Mouse (Mus musculus): ENCODE results near the gene Dpp6. TPM values are rescaled to one million over a fixed set of nuclear protein-coding genes. Genes with fewer than 3 reads are reported as not detected.
A peak's percentile ranks its signal among the peaks of the same experiment; 100 is the strongest.

The Dpp6 gene
- 0.22 and 0.58 TPM in 2 replicates for polyA plus RNA-seq (2014; fragmentation: Nextera tagmentation; extraction: Ambion mirVana)

GRCm38 (mm10) chr5:26816975-26817941 is at the start of gene Dpp6:
Gene Dpp6 (plus strand): TSS chr5:26817203.
- Histone ChIP-seq H3K27me3 (ENCODE audit: insufficient read depth, low read length) (peaks cover 22% of the 10 kb centered on the region), H3K9me3 (ENCODE audit: low read depth, low read length) (no peaks in the 10 kb centered on the region), H3K9ac (no peak within 1 kb of the TSS), H3K4me1 (ENCODE audit: insufficient read depth) (no peaks in the 10 kb centered on the region), H3K4me3 (ENCODE audit: low read depth, low read length) (0 out of 2 replicates have a peak within 1 kb of the TSS, but pooled peaks have one; percentile 6), H3K4me2 (peak within 1 kb of the TSS; percentile 50), H3K36me3 (ENCODE audit: insufficient read depth) (no peaks in the 10 kb centered on the region), H3K27ac (ENCODE audit: low read depth) (no peak within 1 kb of the TSS)
- TF ChIP-seq CTCF (IDR thresholded peaks at IDR 0.05; ENCODE audit: low read depth): no peak
- ATAC-seq (ENCODE audit: insufficient read depth): no peak
- 3% methylated on average over 48 of the region's 48 CpGs for WGBS
- peak; percentile 29 for DNase-seq

GRCm38 (mm10) chr5:26783955-26784354 is 33.0 kb upstream of the Dpp6 start:
- Histone ChIP-seq H3K9me3 (ENCODE audit: low read depth, low read length) (no peaks in the 10 kb centered on the region), H3K9ac (no peak overlapping the region), H3K4me1 (ENCODE audit: insufficient read depth) (no peaks in the 10 kb centered on the region), H3K27ac (ENCODE audit: low read depth) (no peak overlapping the region), H3K4me2 (no peak overlapping the region), H3K36me3 (ENCODE audit: insufficient read depth) (no peaks in the 10 kb centered on the region), H3K4me3 (ENCODE audit: low read depth, low read length) (no peak overlapping the region), H3K27me3 (ENCODE audit: insufficient read depth, low read length) (no peaks in the 10 kb centered on the region)
- TF ChIP-seq CTCF (IDR thresholded peaks at IDR 0.05; ENCODE audit: low read depth): no peak
- WGBS: 78% methylated on average over 3 of the region's 3 CpGs
- DNase-seq (no peak), ATAC-seq (ENCODE audit: insufficient read depth) (no peak)

GRCm38 (mm10) chr5:26795524-26795923 is 21.5 kb upstream of the Dpp6 start:
- no peak overlapping the region for H3K9ac ChIP-seq
- no peaks in the 10 kb centered on the region for H3K4me1 ChIP-seq (ENCODE audit: insufficient read depth)
- no peaks in the 10 kb centered on the region for H3K27me3 ChIP-seq (ENCODE audit: insufficient read depth, low read length)
- no peak overlapping the region for H3K27ac ChIP-seq (ENCODE audit: low read depth)
- TF ChIP-seq CTCF (IDR thresholded peaks at IDR 0.05; ENCODE audit: low read depth): no peak
- H3K4me2 ChIP-seq: no peak overlapping the region
- H3K9me3 ChIP-seq (ENCODE audit: low read depth, low read length): no peaks in the 10 kb centered on the region
- DNase-seq (no peak), ATAC-seq (ENCODE audit: insufficient read depth) (no peak)
- WGBS: 91% methylated on average over 2 of the region's 2 CpGs
- H3K4me3 ChIP-seq (ENCODE audit: low read depth, low read length): no peak overlapping the region
- no peaks in the 10 kb centered on the region for H3K36me3 ChIP-seq (ENCODE audit: insufficient read depth)

- no peaks in the 10 kb centered on the region for H3K9me3 ChIP-seq (ENCODE audit: low read depth, low read length)
- H3K27ac ChIP-seq (ENCODE audit: low read depth): no peak overlapping the region
- H3K4me3 ChIP-seq (ENCODE audit: low read depth, low read length): no peak overlapping the region
- H3K9ac ChIP-seq: no peak overlapping the region
- DNase-seq (no peak), ATAC-seq (ENCODE audit: insufficient read depth) (no peak)
- no peak overlapping the region for H3K4me2 ChIP-seq
- WGBS: 78% methylated on average over 1 of the region's 1 CpGs
- H3K36me3 ChIP-seq (ENCODE audit: insufficient read depth): no peaks in the 10 kb centered on the region
- no peaks in the 10 kb centered on the region for H3K4me1 ChIP-seq (ENCODE audit: insufficient read depth)
- no peaks in the 10 kb centered on the region for H3K27me3 ChIP-seq (ENCODE audit: insufficient read depth, low read length)
- no peak for TF ChIP-seq CTCF (IDR thresholded peaks at IDR 0.05; ENCODE audit: low read depth)
Observed at GRCm38 (mm10) chr5:26835972-26836371, 19.0 kb downstream of the Dpp6 start.

GRCm38 (mm10) chr5:26841151-26841550 is 24.1 kb downstream of the Dpp6 start:
- Histone ChIP-seq H3K9me3 (ENCODE audit: low read depth, low read length) (no peaks in the 10 kb centered on the region), H3K9ac (no peak overlapping the region), H3K4me3 (ENCODE audit: low read depth, low read length) (no peak overlapping the region), H3K27ac (ENCODE audit: low read depth) (no peak overlapping the region), H3K4me1 (ENCODE audit: insufficient read depth) (no peaks in the 10 kb centered on the region), H3K4me2 (no peak overlapping the region), H3K27me3 (ENCODE audit: insufficient read depth, low read length) (no peaks in the 10 kb centered on the region), H3K36me3 (ENCODE audit: insufficient read depth) (no peaks in the 10 kb centered on the region)
- 28% methylated on average over 4 of the region's 4 CpGs for WGBS
- no peak for ATAC-seq (ENCODE audit: insufficient read depth)
- no peak for TF ChIP-seq CTCF (IDR thresholded peaks at IDR 0.05; ENCODE audit: low read depth)
- DNase-seq: no peak

GRCm38 (mm10) chr5:26854746-26855145 is 37.7 kb downstream of the Dpp6 start:
- WGBS: 75% methylated on average over 4 of the region's 4 CpGs
- Histone ChIP-seq H3K9ac (no peak overlapping the region), H3K4me3 (ENCODE audit: low read depth, low read length) (no peak overlapping the region), H3K36me3 (ENCODE audit: insufficient read depth) (no peaks in the 10 kb centered on the region), H3K4me1 (ENCODE audit: insufficient read depth) (no peaks in the 10 kb centered on the region), H3K27ac (ENCODE audit: low read depth) (no peak overlapping the region), H3K4me2 (no peak overlapping the region), H3K27me3 (ENCODE audit: insufficient read depth, low read length) (no peaks in the 10 kb centered on the region), H3K9me3 (ENCODE audit: low read depth, low read length) (no peaks in the 10 kb centered on the region)
- no peak for TF ChIP-seq CTCF (IDR thresholded peaks at IDR 0.05; ENCODE audit: low read depth)
- DNase-seq: no peak
- no peak for ATAC-seq (ENCODE audit: insufficient read depth)

- H3K9ac ChIP-seq: no peak overlapping the region
- H3K9me3 ChIP-seq (ENCODE audit: low read depth, low read length): no peaks in the 10 kb centered on the region
- no peak for ATAC-seq (ENCODE audit: insufficient read depth)
- no peak overlapping the region for H3K4me3 ChIP-seq (ENCODE audit: low read depth, low read length)
- H3K4me1 ChIP-seq (ENCODE audit: insufficient read depth): no peaks in the 10 kb centered on the region
- H3K27me3 ChIP-seq (ENCODE audit: insufficient read depth, low read length): no peaks in the 10 kb centered on the region
- DNase-seq: peak; percentile 1
- no peaks in the 10 kb centered on the region for H3K36me3 ChIP-seq (ENCODE audit: insufficient read depth)
- H3K4me2 ChIP-seq: no peak overlapping the region
- H3K27ac ChIP-seq (ENCODE audit: low read depth): no peak overlapping the region
- TF ChIP-seq CTCF (IDR thresholded peaks at IDR 0.05; ENCODE audit: low read depth): no peak
Observed at GRCm38 (mm10) chr5:26875449-26875848, 58.4 kb downstream of the Dpp6 start.
